Mouse (Mus musculus) kidney, postnatal 4 days (tissue): Measurements from ENCODE around the gene Mylpf.
"Not testable (repeated sequence)": the region's sequence is repeated elsewhere in the genome, so short reads cannot be mapped to it uniquely, and the experiment has no call there.

Source experiments
- DNase-seq, 2 experiments: peaks; one replicate each; pipeline ENCODE4 v3.0.0; 2021; ENCODE audit warnings: mixed read lengths in 2 of 2

Gene Mylpf

GRCm38 (mm10) chr7:127228615-127229303 is 20.1 kb downstream of the Mylpf start:
- peak; percentile 90 for DNase-seq

GRCm38 (mm10) chr7:127231376-127231775 is 22.7 kb downstream of the Mylpf start:
- DNase-seq = no peak

- DNase-seq = peak in 1 of 2 experiments; percentile 24
Observed at GRCm38 (mm10) chr7:127231826-127232621, 23.3 kb downstream of the Mylpf start.

DNA sequence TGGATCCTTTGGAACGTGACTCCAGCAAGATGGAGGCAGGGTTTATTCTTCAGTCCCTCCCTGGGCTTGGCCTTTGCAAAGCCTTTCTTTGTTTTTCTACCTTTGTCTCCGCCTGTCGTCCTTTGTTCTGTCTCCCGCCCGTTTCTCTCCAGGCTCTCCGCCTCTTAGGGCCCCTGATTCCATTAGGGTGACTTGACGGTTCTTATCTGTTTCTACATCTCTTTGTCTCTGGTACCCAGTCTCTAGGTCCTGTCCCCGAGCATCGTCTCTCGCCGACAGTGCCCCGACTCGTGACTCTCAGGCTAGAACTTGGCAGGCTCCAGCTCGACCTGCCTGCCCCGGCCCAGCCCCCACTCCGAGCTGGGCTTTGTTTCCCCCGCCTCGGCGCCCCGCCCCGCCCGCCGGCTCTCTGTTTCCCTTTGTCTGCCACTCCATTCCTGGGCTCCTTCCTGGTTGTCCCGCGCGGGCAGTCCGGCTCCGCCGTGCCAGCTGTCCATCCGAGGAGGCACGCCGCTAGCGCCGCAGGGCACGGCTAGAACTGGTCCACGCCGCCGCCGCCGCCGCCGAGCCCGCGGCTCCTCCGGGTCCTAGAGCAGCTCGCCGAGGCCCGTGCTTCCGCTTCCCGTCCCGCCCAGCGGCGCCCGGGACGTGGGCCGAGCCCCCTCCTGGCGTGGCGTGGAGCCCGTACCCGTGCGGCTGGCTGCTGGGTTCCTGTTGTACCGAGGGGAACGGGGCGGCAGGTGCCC is 24.1 kb downstream of the Mylpf start, which contains the start of the genes Zfp553 and Sept1:
Gene Zfp553, plus strand, starts transcription at position 440 of the 746 bp plus-strand sequence.
Gene Sept1, minus strand, starts transcription at position 509 of the 746 bp plus-strand sequence.
- peak; percentile 88 to 93 for DNase-seq

DNA sequence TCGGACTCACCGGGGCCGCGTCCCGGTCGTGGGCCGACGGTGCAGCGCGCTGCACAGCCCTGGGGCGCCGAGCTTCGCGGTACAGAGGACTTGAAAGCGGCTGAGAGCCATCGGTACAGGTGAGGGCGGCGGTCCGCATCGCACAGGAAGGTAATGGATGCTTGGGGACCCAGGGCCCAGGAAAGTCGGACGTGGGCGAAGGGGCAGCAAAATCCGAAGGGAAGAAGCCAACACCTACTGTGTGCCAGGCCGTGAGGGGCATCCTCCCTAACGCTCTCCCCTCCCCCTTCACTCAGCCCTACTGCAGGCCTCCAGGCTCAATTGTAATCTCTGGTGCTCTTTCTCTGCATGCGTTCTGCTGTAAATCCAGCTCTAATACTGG is 24.7 kb downstream of the Mylpf start:
- no peak for DNase-seq

DNA sequence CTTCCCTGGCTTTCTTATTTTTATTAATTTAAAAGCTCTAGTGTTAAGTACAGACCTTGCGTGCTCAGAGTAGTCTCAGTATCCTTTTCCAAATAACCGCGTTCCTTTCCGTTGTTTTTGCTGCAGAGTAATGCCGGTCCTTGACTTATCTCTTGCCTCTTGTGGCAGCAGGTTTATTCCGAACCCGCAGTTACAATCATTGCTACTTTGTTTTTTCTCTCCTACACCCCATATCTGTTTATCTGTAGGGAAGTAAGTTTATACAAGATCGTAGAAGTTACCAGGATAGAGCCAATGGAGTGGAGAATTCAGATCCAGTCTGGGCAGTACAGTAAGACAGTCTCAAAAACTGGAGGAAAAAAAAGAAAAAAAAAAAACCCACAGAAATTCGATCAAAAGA is 25.1 kb downstream of the Mylpf start:
- no peak for DNase-seq

GRCm38 (mm10) chr7:127234777-127235176 is 26.1 kb downstream of the Mylpf start:
- DNase-seq = no peak

DNA sequence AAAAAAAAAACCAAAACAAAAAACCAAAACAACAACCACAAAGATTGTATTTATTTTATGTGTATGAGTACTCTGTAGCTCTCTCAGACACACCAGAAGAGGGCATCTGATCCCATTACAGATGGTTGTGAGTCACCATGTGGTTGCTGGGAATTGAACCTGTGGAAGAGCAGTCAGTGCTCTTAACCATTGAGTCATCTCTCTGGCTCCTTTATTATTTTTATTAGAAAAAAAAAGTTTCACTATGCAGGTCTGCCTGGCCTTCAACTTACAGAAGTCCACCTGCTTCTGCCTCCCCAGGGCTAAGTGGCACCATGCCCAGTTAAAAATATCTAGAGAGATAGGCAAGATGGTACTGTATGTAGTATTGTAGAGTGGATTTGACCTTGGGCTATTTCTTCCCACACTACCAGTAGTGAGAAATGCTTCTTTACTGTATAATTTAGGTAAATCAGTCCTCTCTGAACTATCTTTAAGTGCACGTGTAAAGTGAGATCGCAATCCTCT is 34.7 kb downstream of the Mylpf start:
- no peak for DNase-seq

GRCm38 (mm10) chr7:127243870-127244657 is 35.4 kb downstream of the Mylpf start, which contains the start of gene Zfp771:
Gene Zfp771, plus strand, starts transcription at chr7:127244274.
- peak; percentile 98 to 99 for DNase-seq

DNA sequence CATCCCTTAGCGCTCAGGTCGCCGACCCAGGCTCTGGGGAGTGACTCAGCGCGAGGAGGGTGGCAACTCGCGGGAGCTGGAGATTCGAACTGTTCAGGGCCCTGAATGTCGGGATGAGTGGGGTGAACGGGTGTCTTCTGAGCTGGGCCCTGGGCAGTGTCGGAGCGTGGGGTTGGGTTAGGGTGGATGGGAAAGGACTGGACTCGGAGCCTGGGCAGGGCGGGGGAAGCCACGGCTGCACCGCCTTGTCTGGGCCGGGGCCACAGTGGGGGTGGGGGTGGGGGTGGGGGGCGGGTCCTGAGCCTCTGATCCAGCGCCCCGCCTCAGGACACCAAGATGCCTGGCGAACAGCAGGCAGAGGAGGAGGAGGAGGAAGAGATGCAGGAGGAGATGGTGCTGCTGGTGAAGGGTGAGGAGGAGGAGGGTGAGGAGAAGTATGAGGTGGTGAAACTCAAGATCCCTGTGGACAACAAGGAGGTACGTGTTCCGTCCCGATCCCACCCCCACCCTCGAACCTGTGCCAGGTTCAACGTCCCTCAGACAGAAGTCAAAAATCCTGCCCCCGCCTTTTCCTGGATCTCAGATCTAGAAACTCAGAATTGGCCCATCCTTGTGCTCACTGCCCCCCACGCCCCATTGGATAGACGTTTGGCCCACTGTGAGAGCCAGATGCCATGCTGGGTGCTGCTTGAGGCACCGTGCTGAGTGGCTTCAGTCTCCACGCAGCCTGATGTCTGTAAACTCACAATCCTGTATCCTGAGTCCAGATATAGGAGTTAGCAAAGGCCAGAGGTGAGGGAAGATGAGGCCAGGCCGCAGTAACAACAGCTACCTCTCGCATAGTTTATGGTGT is 36.2 kb downstream of the Mylpf start:
- DNase-seq = peak in 1 of 2 experiments; percentile 25

DNA sequence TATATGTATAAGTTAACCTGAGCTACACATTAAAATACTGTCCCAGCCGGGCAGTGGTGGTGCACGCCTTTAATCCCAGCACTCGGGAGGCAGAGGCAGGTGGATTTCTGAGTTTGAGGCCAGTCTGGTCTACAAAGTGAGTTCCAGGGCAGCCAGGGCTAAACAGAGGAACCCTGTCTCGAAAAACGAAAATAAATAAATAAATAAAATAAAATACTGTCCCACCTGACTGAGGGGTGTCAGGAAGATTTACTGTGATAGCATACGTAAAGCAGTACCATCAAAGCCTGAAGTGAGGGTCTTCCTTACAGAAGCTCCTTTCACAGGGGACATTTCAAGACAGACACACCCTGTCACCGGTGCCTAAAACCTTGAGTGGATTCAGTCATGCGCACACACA is 41.8 kb downstream of the Mylpf start:
- not testable (repeated sequence) for DNase-seq

DNA sequence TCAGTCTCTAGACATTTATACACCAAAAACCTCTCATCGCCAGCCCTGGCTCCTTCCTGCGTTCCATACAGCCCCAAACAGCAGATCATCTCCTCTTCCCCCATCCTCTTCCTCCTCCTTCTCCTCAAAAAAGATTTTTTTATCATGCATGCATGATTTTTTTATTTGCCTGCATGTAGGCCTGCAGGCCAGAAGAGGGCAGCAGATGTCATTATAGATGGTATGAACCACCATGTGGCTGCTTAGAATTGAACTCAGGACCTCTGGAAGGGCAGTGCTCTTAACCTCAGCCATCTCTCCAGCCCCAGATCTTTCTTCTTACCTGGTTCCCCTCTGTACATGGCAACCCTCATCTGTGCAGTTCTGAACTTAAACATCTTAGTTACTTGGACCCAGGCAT is 43.7 kb downstream of the Mylpf start:
- peak in 1 of 2 experiments; percentile 37 for DNase-seq

DNA sequence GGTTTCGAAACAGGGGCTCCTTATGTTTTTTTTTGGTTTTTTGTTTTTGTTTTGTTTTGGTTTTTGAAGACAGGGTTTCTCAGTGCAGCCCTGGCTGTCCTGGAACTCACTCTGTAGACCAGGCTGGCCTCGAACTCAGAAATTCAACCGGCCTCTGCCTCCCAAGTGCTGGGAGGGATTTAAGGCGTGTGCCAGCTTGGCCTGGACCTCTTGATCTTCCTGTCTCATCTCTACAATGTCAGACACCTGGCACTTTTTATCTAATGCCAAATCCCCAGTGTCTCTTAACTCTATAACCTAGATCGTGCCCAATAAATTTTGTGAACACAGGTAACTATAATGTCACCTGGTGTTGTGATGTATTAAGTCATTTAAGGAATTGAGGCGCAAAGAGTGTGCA is 44.7 kb downstream of the Mylpf start:
- DNase-seq = no peak

GRCm38 (mm10) chr7:127253821-127254769 is 45.4 kb downstream of the Mylpf start:
- peak; percentile 97 to 98 for DNase-seq

GRCm38 (mm10) chr7:127255008-127255407 is 46.3 kb downstream of the Mylpf start:
- no peak for DNase-seq

GRCm38 (mm10) chr7:127255965-127256364 is 47.3 kb downstream of the Mylpf start:
- DNase-seq = no peak

- no peak for DNase-seq
Observed at GRCm38 (mm10) chr7:127256518-127256917, 47.8 kb downstream of the Mylpf start.

GRCm38 (mm10) chr7:127259186-127259905 is 50.7 kb downstream of the Mylpf start:
- no peak for DNase-seq
